Mouse (Mus musculus) monocyte, adult 2 months (primary cell): Measurements from ENCODE around the gene Mettl17.
"Not testable (repeated sequence)": the region's sequence is repeated elsewhere in the genome, so short reads cannot be mapped to it uniquely, and the experiment has no call there.

Experiments
- DNase-seq, 2 experiments: peaks; one replicate each; pipeline ENCODE4 v3.0.0; 2022; ENCODE audit warnings: low spot score in 2 of 2, low read depth in 1 of 2

Mettl17 gene

DNA sequence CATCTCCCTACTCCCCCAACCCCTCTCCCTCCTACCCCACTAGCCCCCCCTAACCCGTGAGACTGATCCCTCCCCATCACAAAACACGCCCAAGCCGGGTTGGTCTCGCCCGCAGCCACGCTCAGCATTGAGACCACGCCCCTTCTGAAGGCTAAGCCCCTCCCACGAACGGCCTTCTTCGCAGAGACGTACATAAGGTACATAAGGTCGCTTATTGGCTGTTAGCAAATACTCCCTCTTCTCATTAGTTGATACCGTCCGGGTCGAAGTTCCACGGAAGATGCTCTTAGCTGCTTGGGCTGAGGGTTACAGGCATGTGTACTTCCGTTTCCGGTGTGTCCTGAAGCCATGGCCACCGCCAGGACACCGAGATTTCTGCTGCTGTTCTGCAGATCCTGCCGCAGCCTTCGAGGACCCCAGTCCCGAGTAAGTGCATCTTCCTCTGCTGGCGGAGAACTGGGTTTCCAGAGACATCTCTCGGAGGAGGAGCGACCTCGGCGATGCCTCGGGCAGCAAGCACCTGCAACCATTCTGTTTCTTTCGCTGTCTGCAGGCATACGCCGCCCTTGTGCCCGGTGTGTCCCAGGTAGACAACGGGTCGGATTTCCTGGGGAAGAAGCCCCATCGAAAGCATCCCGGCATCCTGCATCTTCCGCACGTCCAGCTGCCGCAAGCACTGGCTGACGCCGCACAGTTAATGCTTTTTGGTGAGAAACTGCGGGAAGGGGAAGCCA, at the start of gene Mettl17:
TSS of gene Mettl17 (plus strand) at position 245 of the 734 bp plus-strand sequence.
- DNase-seq, result peak; percentile 72 to 90

- not testable (repeated sequence) for DNase-seq
Observed at GRCm38 (mm10) chr14:51838480-51838879, 46.2 kb upstream of the Mettl17 start.

DNA sequence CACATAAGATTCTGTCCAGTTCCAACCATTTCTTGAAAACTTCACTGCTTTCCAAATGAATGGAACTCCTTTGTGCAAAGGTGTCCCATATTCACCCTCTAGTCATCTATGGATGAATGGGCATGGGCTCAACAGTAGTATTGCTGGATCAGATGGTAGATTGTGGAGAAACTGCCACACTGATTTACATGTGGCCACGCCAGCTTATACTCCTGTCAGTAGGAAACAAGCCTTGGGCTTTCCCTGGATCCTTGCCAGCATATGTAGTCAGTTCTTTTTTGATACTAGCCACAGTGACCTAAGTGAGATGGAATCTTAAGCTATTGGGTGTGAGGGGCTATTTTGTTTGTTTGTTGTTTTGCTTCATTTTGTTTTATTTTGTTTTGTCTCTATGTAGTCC, 42.4 kb upstream of the Mettl17 start:
- no peak for DNase-seq

DNA sequence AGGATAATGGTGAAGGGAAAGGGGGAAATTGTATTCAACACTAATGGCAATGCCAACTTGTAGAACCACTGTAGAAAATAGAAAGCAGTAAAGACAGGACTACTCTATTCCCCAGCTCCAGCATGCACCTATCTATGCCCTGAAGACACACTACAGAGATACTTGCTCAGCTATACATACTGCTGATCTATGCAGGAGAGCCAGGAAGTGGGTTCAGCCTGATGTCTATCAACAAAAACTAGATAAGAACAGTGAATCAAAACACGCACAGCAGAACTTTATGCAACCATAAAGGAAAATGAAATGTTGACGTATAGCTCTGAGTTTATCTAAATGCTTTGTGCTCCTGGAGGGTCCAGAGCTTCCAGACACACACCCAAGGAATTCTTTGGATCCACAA, 41.9 kb upstream of the Mettl17 start:
- no peak for DNase-seq

DNA sequence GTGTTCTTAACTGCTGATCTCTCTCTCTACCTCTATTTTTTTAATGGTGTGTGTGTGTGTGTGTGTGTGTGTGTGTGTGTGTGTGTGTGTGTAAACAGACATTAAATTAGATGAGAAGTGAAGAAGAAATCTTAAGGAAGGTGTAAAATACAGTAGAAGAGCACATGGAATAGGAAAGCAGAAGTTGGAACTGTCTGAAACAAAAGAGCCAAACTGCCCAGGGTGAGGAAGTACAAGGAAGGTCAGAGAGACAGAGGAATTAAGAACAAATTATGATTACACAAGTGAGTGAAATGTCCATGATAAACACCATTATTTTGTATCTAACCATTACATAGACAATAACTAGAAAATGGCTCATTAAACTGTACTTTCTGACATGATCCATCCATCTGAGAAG, 40.8 kb upstream of the Mettl17 start:
- no peak for DNase-seq

GRCm38 (mm10) chr14:51846566-51846965, 38.1 kb upstream of the Mettl17 start:
- DNase-seq, result no peak

DNA sequence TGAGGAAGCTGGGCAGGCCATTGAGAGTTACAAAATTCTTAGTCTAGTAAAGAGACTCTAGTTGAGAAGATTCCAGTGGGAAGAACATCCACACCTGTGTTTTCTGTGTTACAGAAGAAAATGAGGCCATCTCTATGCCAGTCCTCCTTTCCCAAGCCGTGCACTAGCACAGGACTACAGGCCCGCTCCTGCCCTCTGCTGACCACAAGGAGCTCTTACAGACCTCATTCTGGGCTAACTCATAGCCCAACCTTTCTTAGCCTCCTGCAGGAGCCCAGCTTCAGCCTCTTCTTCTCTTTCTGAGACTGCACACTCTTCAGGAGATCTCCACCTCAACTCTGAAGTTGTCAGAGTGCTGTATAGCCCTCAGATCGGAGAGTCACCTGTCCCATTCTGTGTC, 33.6 kb upstream of the Mettl17 start:
- DNase-seq, result not testable (repeated sequence)

GRCm38 (mm10) chr14:51853399-51853798, 31.2 kb upstream of the Mettl17 start, which contains the start of gene Ear6:
Ear6 (plus strand) TSS chr14:51853699.
- DNase-seq, result no peak

DNA sequence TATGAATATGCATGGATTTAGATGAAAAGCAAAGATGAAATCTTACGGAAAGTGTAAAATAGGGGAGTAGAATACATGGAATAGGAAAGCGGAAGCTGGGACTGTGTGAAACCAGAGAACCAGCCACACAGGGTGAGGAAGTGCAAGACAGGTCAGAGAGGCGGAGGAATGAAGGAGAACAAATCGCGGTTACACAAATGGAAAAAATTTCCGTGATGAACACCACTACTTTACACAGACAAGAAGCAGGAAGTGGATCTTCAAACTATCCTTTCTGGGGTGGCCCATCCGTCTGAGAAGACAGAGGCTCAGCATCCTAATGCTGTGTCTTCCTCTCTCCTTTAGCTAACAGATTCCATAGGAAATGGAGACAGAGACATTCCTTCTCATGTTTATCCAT, 29.4 kb upstream of the Mettl17 start:
- not testable (repeated sequence) for DNase-seq

DNA sequence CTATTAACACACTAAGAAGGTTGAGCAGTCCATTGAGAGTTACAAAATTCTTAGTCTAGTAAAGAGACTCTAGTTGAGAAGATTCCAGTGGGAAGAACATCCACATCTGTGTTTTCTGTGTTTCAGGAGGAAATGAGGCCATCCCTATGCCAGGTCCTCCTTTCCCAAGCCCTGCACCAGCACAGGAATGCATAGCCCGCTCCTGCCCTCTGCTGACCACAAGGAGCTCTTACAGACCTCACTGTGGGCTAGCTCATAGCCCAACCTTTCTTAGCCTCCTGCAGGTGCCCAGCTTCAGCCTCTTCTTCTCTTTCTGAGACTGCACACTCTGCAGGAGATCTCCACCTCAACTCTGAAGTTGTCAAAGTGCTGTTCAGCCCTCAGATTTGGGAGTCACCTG, 21.0 kb upstream of the Mettl17 start:
- DNase-seq, result not testable (repeated sequence)

- DNase-seq, result no peak
Observed at GRCm38 (mm10) chr14:51870756-51871155, 13.9 kb upstream of the Mettl17 start.

GRCm38 (mm10) chr14:51871741-51872140, 12.9 kb upstream of the Mettl17 start:
- DNase-seq, result no peak

DNA sequence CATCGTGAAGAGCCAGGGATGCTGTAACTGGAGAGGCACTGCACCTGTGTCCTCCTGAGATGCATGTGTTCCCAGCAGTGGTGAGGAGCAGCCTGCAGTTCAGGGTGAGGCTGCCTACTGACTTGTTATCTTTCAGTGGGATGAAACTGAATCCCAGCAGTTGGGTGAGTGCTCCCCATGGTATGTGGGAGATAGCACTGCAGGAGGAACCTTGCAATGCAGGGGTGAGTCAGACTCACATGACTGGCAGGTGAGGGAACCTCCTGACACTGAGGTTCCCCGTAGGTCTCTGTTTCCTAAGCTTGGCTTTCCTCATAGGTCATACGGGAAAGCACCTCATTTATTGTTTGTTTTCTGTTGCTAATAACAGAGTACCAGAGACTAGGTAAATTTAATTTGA, 7.1 kb upstream of the Mettl17 start:
- no peak for DNase-seq

DNA sequence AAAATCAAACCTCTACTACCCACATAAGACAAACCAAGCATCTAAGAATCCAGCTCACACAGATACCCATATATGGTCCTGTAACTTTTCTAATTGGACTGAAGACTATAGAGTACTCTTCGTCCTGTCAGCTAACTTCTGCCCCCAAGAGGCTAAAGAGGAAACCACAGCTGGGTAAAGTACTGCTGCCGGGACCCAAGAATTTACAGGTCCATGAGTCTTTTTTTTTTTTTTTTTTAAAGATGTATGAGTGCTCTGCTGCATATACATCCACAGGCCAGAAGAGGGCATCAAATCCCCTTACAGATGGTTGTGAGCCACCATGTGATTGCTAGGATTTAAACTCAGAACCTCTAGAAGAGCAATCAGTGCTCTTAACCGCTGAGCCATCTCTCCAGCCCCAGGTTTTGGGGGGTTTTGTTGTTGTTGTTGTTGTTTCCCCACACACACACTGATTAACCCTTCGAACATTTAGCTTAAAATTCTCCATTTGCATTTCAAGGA, 1.1 kb upstream of the Mettl17 start:
- peak; percentile 37 to 64 for DNase-seq

DNA sequence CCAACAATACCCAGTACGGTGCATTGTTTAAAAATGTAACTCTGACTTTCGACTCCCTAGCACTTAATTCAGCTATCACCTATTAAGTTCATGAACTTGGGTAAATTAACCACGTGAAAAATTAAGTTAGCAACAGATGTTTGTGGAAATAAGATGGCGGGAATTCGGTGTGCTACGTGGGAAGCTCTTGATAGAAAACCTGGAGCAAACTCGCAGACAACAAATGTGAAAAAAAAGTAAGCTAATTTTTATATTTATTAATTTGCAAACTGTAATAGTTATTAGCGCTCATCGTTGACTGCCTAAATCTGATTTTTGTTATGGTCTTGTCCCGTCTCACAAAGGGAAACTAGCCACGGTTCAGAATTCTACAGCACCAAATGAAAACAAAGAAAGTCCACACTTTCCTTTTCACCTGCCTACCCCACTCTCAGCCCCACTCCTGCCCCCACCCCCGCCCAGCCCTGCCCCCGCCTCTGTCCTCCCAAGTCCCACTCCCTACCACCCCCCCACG, 554 bp upstream of the Mettl17 start:
- no peak for DNase-seq

DNA sequence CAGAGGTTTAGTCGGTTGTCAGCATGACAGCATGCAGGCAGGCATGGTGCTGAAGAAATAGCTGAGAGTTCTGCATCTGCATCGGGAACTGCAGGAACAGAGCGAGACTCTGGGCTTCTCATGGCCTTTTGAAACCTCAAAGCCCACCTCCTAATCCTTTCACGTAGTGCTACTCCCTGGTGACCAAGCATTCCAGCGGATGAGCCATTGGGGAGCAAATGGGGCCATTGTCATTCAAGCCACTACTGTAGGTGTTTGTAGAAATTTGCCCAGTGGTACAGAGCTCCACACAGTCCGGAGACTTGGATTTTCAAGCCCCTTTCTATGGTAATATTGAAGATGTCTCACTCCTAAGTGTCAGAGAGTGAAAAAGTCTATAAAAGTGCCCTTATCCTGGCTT, 1.4 kb downstream of the Mettl17 start:
- no peak for DNase-seq

DNA sequence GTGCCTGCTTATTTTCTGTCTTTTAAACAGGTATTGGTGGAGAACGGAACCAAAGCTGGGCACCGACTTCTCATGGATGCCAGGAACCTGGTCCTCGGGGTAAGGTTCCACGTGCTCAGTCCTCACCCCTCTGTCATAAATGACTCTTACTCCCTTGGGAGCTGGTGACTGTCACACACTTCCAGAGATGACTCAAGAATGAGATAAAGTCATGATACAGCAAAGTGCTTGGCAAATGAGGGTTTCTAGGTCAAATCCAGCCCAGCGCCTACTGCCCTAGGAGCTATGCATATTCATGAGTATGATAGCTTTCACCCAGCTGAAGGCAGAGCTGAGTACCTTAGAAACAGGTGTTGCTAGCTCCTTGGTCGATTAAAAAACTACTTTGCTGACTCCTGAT, 5.2 kb downstream of the Mettl17 start:
- DNase-seq, result no peak

GRCm38 (mm10) chr14:51892191-51892939, 7.7 kb downstream of the Mettl17 start, which contains the start of gene Slc39a2:
Slc39a2 (plus strand) TSS chr14:51892889.
- no peak for DNase-seq

GRCm38 (mm10) chr14:51893094-51893794, 8.6 kb downstream of the Mettl17 start:
- DNase-seq, result no peak

DNA sequence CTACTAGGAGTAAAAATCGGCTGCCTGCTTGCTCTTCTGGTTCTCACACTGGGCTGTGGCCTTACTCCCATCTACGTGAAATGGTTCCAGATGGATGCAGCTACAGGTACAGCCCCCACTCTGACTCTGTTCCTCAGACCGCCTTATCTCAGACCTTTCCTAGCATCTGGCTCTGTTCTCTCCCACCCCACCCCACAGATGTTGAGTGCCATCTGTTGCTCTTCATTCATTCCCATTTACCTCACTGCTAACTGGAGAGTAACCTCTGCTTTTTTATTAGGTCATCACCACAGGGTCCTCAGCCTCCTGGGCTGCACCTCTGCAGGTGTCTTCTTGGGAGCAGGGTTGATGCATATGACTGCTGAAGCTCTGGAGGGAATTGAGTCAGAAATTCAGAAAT, 9.2 kb downstream of the Mettl17 start:
- DNase-seq, result no peak

GRCm38 (mm10) chr14:51895071-51895470, 10.4 kb downstream of the Mettl17 start:
- DNase-seq, result no peak
